Mouse (Mus musculus) spleen, adult 2 months (tissue): ENCODE measurements around the gene Ces1b.

ENCODE experiments used
- CTCF ChIP-seq: fragments of 200-500 bp; IDR thresholded peaks from 2 replicates; pipeline ENCODE4 v1.5.1; 2011; ENCODE audit warnings: mild to moderate bottlenecking, inconsistent platforms; ENCODE audit not compliant: insufficient read depth, insufficient read length, insufficient replicate concordance; ENCODE audit errors: extremely low read depth
- POLR2A ChIP-seq: fragments of 200-500 bp; IDR thresholded peaks from 2 replicates; pipeline ENCODE4 v1.6.1; 2011; ENCODE audit warnings: low read depth, low read length, inconsistent platforms

- no peak for TF ChIP-seq POLR2A
- TF ChIP-seq CTCF: no peak
Observed at GRCm38 (mm10) chr8:93079887-93080286, at the start of gene Ces1b.
